Mouse (Mus musculus) ovary, postnatal 14 days (tissue): ENCODE data around the gene Ano4.

Source experiments
- DNase-seq: peaks from one replicate; pipeline ENCODE4 v3.0.0; 2022; ENCODE audit warnings: low spot score

Gene Ano4

DNA sequence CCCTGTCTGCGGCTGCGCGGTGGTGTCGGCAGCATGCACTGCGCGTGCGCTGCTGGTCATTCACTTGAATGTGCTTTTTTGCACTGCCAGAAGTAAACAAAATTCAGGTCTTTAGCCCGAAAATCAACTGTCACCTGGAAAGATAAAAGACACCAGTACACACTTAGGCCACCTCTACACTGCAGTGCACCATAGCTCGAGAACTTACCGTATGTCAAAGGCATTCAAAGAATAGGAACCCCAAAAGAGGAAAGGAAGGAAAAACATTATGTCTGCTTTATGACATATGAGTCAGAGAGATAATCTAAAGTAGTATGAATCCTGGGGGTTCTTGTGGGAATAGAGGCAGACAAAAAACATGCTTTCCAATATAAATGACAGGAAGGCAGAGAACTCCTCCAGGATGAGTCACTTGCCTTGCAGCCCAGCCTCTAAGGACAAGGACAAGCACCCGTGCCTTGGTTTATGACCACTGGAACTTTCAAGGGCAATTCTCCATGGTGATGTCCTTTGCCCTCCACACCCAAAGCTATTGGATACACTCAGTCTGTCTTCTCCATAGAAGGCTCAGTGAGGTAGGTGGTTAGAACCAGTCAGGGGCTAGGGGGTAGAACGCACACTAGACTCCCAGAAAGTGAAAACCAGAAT, 394.8 kb downstream of the Ano4 start:
- no peak for DNase-seq
